Mouse (Mus musculus): Measurements from ENCODE around the gene Fgfr2.

DNA sequence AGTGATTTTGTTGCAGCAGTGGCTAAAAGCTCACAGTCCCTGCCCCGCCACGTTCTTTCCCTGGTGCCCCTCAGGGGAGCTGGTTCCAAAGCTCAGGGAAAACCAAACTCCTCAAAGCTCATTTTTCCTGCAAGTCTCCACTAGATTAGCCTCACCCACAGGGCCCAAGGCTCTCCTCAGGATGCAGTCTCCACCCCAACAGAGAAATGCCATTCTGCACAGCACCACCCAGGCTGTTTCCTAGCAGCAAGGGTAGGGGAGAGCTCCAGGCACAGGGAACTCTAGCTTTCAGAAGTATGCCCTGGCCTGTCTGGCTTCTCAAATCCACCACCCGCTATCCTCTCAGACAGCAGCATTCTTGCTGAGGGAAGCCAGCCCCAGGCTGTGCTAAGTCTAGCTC is 888.9 kb downstream of the Fgfr2 start:
- TF ChIP-seq MYOD1 (IDR thresholded peaks at IDR 0.05; ENCODE audit: control insufficient read depth in 1 of 3, insufficient read length in 2 of 3, low read depth in 2 of 3) (no peak), USF1 (IDR thresholded peaks at IDR 0.05; ENCODE audit: low read depth) (no peak), POLR2A (IDR thresholded peaks at IDR 0.05; ENCODE audit: insufficient read length, low read depth) (no peak), MAX (IDR thresholded peaks at IDR 0.05; ENCODE audit: low read depth) (no peak), MYOG (IDR thresholded peaks at IDR 0.05; ENCODE audit: control insufficient read depth in 1 of 3, insufficient read depth in 1 of 3, insufficient read length in 2 of 3, low read depth in 2 of 3) (no peak), TCF12 (IDR thresholded peaks at IDR 0.05; ENCODE audit: insufficient read depth, poor library complexity, severe bottlenecking) (no peak), POLR2AphosphoS2 (IDR thresholded peaks at IDR 0.05; ENCODE audit: insufficient read length, low read depth) (no peak), REST (IDR thresholded peaks at IDR 0.05; ENCODE audit: insufficient read depth, insufficient read length) (no peak), SRF (IDR thresholded peaks at IDR 0.05; ENCODE audit: control insufficient read depth, insufficient read length, low read depth) (no peak), TCF3 (IDR thresholded peaks at IDR 0.05; ENCODE audit: insufficient read length, low read depth) (no peak)
